Comparison of ENCODE assay signal across 8 mouse cellular contexts in genomic region chr8:124070363-124071324, GRCm38 (mm10). TPM values are rescaled to one million over a fixed set of nuclear protein-coding genes. Genes with fewer than 3 reads are reported as not detected.
DNase-seq lines count a peak whose midpoint lies in the region; ATAC-seq lines count a peak whose summit lies in the region.
"Had no signal": no experiment of that assay in that cellular context is flagged by ENCODE, and none has a peak within 500 bp of the region (broad histone marks: within the 10 kb centered on the region; RNA-seq: fewer than 3 reads in every experiment).

No protein-coding gene starts in this region.

- no peaks in the 10 kb centered on the region for H3K9me3 ChIP-seq in midbrain, embryonic 13.5 days
- H3K9me3 ChIP-seq in midbrain, embryonic 10.5 days (replicated peaks), result no peaks in the 10 kb centered on the region
- H3K9me3 ChIP-seq in embryonic facial prominence, embryonic 14.5 days (ENCODE audit: control insufficient read depth, low read length), result no peaks in the 10 kb centered on the region
- H3K9me3 ChIP-seq in hindbrain, embryonic 10.5 days, result no peaks in the 10 kb centered on the region
- H3K9me3 ChIP-seq in lung, embryonic 15.5 days, result no peaks in the 10 kb centered on the region
- H3K9me3 ChIP-seq in liver, embryonic 11.5 days (ENCODE audit: control insufficient read depth, low read length), result no peaks in the 10 kb centered on the region
- H3K9me3 ChIP-seq: stomach, embryonic 15.5 days had no signal

- no peaks in the 10 kb centered on the region for H3K36me3 ChIP-seq in midbrain, embryonic 13.5 days
- no peaks in the 10 kb centered on the region for H3K36me3 ChIP-seq in midbrain, embryonic 10.5 days
- H3K36me3 ChIP-seq in embryonic facial prominence, embryonic 14.5 days (ENCODE audit: control insufficient read depth, insufficient read depth, low read length), result no peaks in the 10 kb centered on the region
- H3K36me3 ChIP-seq in hindbrain, embryonic 10.5 days, result no peaks in the 10 kb centered on the region
- H3K36me3 ChIP-seq in lung, embryonic 15.5 days, result no peaks in the 10 kb centered on the region
- no peaks in the 10 kb centered on the region for H3K36me3 ChIP-seq in liver, embryonic 11.5 days (ENCODE audit: control insufficient read depth, insufficient read depth, low read length)
- H3K36me3 ChIP-seq: stomach, embryonic 15.5 days had no signal

- 36% methylated on average over 18 of the region's 18 CpGs for WGBS in midbrain, embryonic 13.5 days
- WGBS in midbrain, embryonic 10.5 days, result 79% methylated on average over 18 of the region's 18 CpGs
- 26% methylated on average over 18 of the region's 18 CpGs for WGBS in embryonic facial prominence, embryonic 14.5 days
- 57% methylated on average over 18 of the region's 18 CpGs for WGBS in hindbrain, embryonic 10.5 days
- WGBS in lung, embryonic 15.5 days, result 41% methylated on average over 18 of the region's 18 CpGs
- WGBS in liver, embryonic 11.5 days, result 53% methylated on average over 18 of the region's 18 CpGs

- no peaks in the 10 kb centered on the region for H3K27me3 ChIP-seq in midbrain, embryonic 13.5 days
- no peaks in the 10 kb centered on the region for H3K27me3 ChIP-seq in midbrain, embryonic 10.5 days (ENCODE audit: low read depth, poor library complexity, severe bottlenecking)
- H3K27me3 ChIP-seq in embryonic facial prominence, embryonic 14.5 days (replicated peaks; ENCODE audit: control insufficient read depth, insufficient read depth, low read length), result no peaks in the 10 kb centered on the region
- H3K27me3 ChIP-seq in hindbrain, embryonic 10.5 days (ENCODE audit: insufficient read depth, poor library complexity, severe bottlenecking), result no peaks in the 10 kb centered on the region
- no peaks in the 10 kb centered on the region for H3K27me3 ChIP-seq in lung, embryonic 15.5 days
- no peaks in the 10 kb centered on the region for H3K27me3 ChIP-seq in liver, embryonic 11.5 days (replicated peaks; ENCODE audit: control insufficient read depth, insufficient read depth, low read length)
- H3K27me3 ChIP-seq: stomach, embryonic 15.5 days had no signal

- H3K27ac ChIP-seq in midbrain, embryonic 13.5 days, result peak overlapping the region; percentile 82
- H3K27ac ChIP-seq in midbrain, embryonic 10.5 days (replicated peaks), result no peak overlapping the region
- peak overlapping the region; percentile 55 for H3K27ac ChIP-seq in embryonic facial prominence, embryonic 14.5 days (replicated peaks; ENCODE audit: low read depth, low read length)
- H3K27ac ChIP-seq in hindbrain, embryonic 10.5 days, result no peak overlapping the region
- H3K27ac ChIP-seq in lung, embryonic 15.5 days, result 0 out of 2 replicates have a peak overlapping the region, but pooled peaks have one; percentile 18
- H3K27ac ChIP-seq in liver, embryonic 11.5 days (ENCODE audit: low read depth, low read length), result no peak overlapping the region
- H3K27ac ChIP-seq: stomach, embryonic 15.5 days had no signal

- no peak for DNase-seq in midbrain, embryonic 10.5 days (ENCODE audit: low spot score)
- DNase-seq in embryonic facial prominence, embryonic 14.5 days (ENCODE audit: low spot score), result peak; percentile 90
- peak; percentile 20 for DNase-seq in hindbrain, embryonic 10.5 days (ENCODE audit: low spot score)
- DNase-seq in liver, embryonic 11.5 days (ENCODE audit: low spot score), result no peak
- DNase-seq in spleen, postnatal 14 days (ENCODE audit: low spot score in 2 of 2), result no peak

- ATAC-seq in midbrain, embryonic 13.5 days, result peak; percentile 76
- peak; percentile 59 for ATAC-seq in embryonic facial prominence, embryonic 14.5 days (ENCODE audit: low read depth)
- ATAC-seq in lung, embryonic 15.5 days (ENCODE audit: borderline replicate concordance, extremely low read depth, low FRiP score, low TSS enrichment), result no peak; the same call in 1 of the 2 replicates
- no peak for ATAC-seq in liver, embryonic 11.5 days (replicated peaks; ENCODE audit: low FRiP score)

- H3K9ac ChIP-seq in midbrain, embryonic 13.5 days (replicated peaks), result no peak overlapping the region
- 0 out of 2 replicates have a peak overlapping the region, but pooled peaks have one; percentile 37 for H3K9ac ChIP-seq in embryonic facial prominence, embryonic 14.5 days (ENCODE audit: low read depth, low read length)
- H3K9ac ChIP-seq in lung, embryonic 15.5 days, result no peak overlapping the region
- H3K9ac ChIP-seq in liver, embryonic 11.5 days (ENCODE audit: low read depth, low read length), result no peak overlapping the region
- H3K9ac ChIP-seq: stomach, embryonic 15.5 days had no signal

- peaks cover 21% of the 10 kb centered on the region for H3K4me1 ChIP-seq in midbrain, embryonic 13.5 days (replicated peaks)
- peaks cover 6% of the 10 kb centered on the region; the same call in 1 of the 2 replicates for H3K4me1 ChIP-seq in midbrain, embryonic 10.5 days
- peaks cover 29% of the 10 kb centered on the region for H3K4me1 ChIP-seq in embryonic facial prominence, embryonic 14.5 days (ENCODE audit: control insufficient read depth, insufficient read depth, low read length)
- peaks cover 14% of the 10 kb centered on the region for H3K4me1 ChIP-seq in hindbrain, embryonic 10.5 days (replicated peaks)
- peaks cover 3% of the 10 kb centered on the region; the same call in 1 of the 2 replicates for H3K4me1 ChIP-seq in lung, embryonic 15.5 days
- no peaks in the 10 kb centered on the region for H3K4me1 ChIP-seq in liver, embryonic 11.5 days (replicated peaks; ENCODE audit: control insufficient read depth, insufficient read depth, low read length)
- H3K4me1 ChIP-seq: stomach, embryonic 15.5 days had no signal

- H3K4me3 ChIP-seq in midbrain, embryonic 13.5 days (replicated peaks), result no peak overlapping the region
- no peak overlapping the region for H3K4me3 ChIP-seq in midbrain, embryonic 10.5 days
- H3K4me3 ChIP-seq in embryonic facial prominence, embryonic 14.5 days (ENCODE audit: low read depth, low read length), result no peak overlapping the region
- no peak overlapping the region for H3K4me3 ChIP-seq in hindbrain, embryonic 10.5 days
- no peak overlapping the region for H3K4me3 ChIP-seq in lung, embryonic 15.5 days
- H3K4me3 ChIP-seq in liver, embryonic 11.5 days (ENCODE audit: low read depth, low read length), result no peak overlapping the region
- H3K4me3 ChIP-seq: stomach, embryonic 15.5 days had no signal

- 0 out of 2 replicates have a peak overlapping the region, but pooled peaks have one; percentile 14 for H3K4me2 ChIP-seq in midbrain, embryonic 13.5 days (replicated peaks)
- peak overlapping the region; percentile 18; the same call in 1 of the 2 replicates for H3K4me2 ChIP-seq in embryonic facial prominence, embryonic 14.5 days (ENCODE audit: low read depth, low read length)
- H3K4me2 ChIP-seq in lung, embryonic 15.5 days, result no peak overlapping the region
- H3K4me2 ChIP-seq in liver, embryonic 11.5 days, result no peak overlapping the region
- H3K4me2 ChIP-seq: stomach, embryonic 15.5 days had no signal

RNA-seq across cellular contexts. Expression of gene Urb2, which starts 49.3 kb away (rescaled TPM):
- polyA plus RNA-seq in midbrain, embryonic 13.5 days (2015; fragmentation: Nextera tagmentation; extraction: Ambion mirVana), result 3.1 and 3.4 TPM in 2 replicates
- polyA plus RNA-seq in midbrain, embryonic 10.5 days (2016; fragmentation: Nextera tagmentation; extraction: Ambion mirVana), result 6.7 and 7.1 TPM in 2 replicates
- polyA plus RNA-seq in embryonic facial prominence, embryonic 14.5 days (2014; fragmentation: Nextera tagmentation; extraction: Ambion mirVana), result 5.6 and 5.8 TPM in 2 replicates
- 6.8 and 7.1 TPM in 2 replicates for polyA plus RNA-seq in hindbrain, embryonic 10.5 days (2016; fragmentation: Nextera tagmentation; extraction: Ambion mirVana)
- polyA plus RNA-seq in lung, embryonic 15.5 days (2015; fragmentation: Nextera tagmentation; extraction: Ambion mirVana), result 3.5 and 4.3 TPM in 2 replicates
- 11.0 and 13.7 TPM in 2 replicates for polyA plus RNA-seq in liver, embryonic 11.5 days (2014; fragmentation: Nextera tagmentation; extraction: Ambion mirVana)

RNA-seq across cellular contexts. Expression of gene Taf5l, which starts 49.4 kb away (rescaled TPM):
- polyA plus RNA-seq in midbrain, embryonic 13.5 days (2015; fragmentation: Nextera tagmentation; extraction: Ambion mirVana), result 26.4 and 27.1 TPM in 2 replicates
- polyA plus RNA-seq in midbrain, embryonic 10.5 days (2016; fragmentation: Nextera tagmentation; extraction: Ambion mirVana), result 39.5 and 41.6 TPM in 2 replicates
- polyA plus RNA-seq in embryonic facial prominence, embryonic 14.5 days (2014; fragmentation: Nextera tagmentation; extraction: Ambion mirVana), result 36.1 and 42.2 TPM in 2 replicates
- polyA plus RNA-seq in hindbrain, embryonic 10.5 days (2016; fragmentation: Nextera tagmentation; extraction: Ambion mirVana), result 37.8 and 40.2 TPM in 2 replicates
- polyA plus RNA-seq in lung, embryonic 15.5 days (2015; fragmentation: Nextera tagmentation; extraction: Ambion mirVana), result 37.0 and 38.4 TPM in 2 replicates
- 62.5 and 67.4 TPM in 2 replicates for polyA plus RNA-seq in liver, embryonic 11.5 days (2014; fragmentation: Nextera tagmentation; extraction: Ambion mirVana)

Comparison
In these comparisons a context has a peak if more than half of its experiments do, and no peak if none do; other contexts are left out.
1. H3K27ac ChIP-seq: peak in midbrain, embryonic 13.5 days (single experiment), embryonic facial prominence, embryonic 14.5 days (single experiment) and lung, embryonic 15.5 days (single experiment); none in midbrain, embryonic 10.5 days (single experiment), hindbrain, embryonic 10.5 days (single experiment) and liver, embryonic 11.5 days (single experiment).
2. ATAC-seq: peak in midbrain, embryonic 13.5 days (single experiment) and embryonic facial prominence, embryonic 14.5 days (single experiment); none in lung, embryonic 15.5 days (single experiment) and liver, embryonic 11.5 days (single experiment).
3. H3K4me2 ChIP-seq: peak in midbrain, embryonic 13.5 days (single experiment) and embryonic facial prominence, embryonic 14.5 days (single experiment); none in lung, embryonic 15.5 days (single experiment) and liver, embryonic 11.5 days (single experiment).
4. DNase-seq: peak in embryonic facial prominence, embryonic 14.5 days (single experiment) and hindbrain, embryonic 10.5 days (single experiment); none in midbrain, embryonic 10.5 days (single experiment), liver, embryonic 11.5 days (single experiment) and spleen, postnatal 14 days (0 of 2).